Mouse (Mus musculus) testis, postnatal 14 days (tissue): Measurements from ENCODE around the gene Podxl2.

ENCODE experiments used
- DNase-seq: peaks from one replicate; pipeline ENCODE4 v3.0.0; 2021; ENCODE audit warnings: low spot score

Podxl2 gene

DNA sequence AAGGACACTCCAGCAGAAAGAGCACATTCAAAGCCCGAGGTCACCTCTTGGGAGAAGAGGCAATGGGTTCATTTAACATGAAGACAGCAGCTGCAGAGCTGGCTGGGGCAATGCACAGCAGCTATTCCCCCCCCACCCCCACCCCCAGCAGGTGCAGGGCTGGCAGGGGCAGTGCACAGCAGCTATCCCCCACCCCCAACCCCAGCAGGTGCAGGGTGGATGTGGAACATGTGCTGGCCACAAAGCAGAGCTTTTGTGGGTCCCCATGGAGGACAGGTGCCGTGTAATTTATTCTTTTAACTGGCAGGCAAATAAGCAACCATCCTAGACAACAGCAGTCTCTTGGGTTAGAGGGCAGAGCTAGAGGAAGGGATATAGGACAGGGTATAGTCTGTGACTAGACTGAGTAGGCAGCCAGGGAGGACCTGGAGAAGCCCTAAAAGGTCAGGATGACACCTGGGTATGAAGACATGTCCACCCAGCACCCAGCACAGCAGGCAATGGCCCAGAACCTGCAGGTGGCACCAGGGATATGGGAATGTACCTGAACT, 11.6 kb upstream of the Podxl2 start:
- DNase-seq = no peak

DNA sequence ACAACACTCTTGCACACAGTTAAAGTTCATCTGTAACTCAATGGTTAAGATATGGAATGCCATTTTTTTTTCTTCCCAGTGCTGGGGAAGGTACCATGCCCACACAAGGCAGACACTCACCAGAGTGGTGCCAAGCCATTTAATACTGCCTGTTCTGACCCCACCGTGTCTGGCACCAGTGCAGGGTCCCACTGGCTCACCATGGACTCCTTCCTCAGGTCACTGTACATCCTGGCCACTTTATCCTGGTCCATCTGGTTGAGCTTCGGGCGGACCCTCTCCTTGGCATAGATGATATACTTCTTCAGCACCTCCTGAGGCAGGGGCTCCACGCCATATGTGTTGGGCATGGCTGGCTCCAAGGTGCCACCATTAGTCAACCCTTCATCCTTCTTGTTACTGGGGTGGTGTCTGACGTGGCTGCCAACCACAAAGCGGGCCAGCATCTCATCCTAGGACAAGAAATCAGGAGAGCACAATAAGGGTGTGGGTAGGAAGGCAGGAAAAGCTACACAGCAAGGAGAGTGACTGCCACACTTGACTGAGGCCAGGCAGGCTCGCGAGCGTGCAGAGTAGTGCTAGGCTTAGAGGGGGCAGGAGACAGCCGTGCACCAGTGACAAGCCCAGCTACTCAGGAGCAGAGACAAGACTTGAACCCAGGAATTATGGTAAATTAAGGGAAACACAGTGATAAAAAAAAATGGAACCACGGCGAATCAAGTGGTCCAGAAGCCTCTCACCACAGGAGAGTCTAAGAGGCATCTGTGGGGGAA, 11.0 kb upstream of the Podxl2 start:
- no peak for DNase-seq

DNA sequence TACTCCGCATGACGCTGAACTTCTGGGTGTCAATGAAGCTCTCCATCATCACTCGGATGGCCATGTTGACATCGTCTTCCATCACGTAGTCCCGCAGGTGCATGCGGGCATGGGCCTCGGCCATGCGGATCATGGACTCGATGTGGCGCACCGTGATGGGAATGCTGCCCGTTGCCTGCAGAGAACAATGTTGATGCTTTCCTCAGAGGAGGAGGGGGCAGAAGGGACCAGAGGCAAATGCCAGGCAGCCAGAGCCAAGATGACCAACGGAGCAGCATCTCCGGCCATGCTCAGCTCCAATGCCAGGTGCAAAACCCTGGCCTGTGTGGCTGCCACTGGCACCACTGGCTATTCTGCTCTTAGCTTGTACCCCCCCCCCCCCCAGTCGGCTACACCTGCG, 9.8 kb upstream of the Podxl2 start:
- DNase-seq = no peak

DNA sequence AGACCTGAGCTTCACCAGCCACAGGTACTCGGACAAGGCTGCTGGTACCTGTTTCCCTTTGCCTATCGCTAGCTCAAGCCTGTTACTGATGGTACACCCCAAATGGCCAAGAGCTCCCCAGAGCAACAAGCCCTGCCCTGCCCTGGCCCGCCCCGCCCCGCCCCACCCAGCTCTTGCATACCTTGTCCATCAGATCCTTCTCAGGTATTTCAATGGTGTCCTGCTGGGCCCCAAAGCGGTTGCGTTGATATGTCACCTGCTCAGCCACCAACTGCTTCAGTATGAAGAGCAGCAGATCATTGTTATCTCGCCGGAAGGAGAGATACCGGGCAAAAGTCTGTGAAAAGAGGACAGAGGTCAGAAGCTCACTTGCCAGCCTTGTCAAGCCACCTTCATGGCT, 9.4 kb upstream of the Podxl2 start:
- DNase-seq = no peak

DNA sequence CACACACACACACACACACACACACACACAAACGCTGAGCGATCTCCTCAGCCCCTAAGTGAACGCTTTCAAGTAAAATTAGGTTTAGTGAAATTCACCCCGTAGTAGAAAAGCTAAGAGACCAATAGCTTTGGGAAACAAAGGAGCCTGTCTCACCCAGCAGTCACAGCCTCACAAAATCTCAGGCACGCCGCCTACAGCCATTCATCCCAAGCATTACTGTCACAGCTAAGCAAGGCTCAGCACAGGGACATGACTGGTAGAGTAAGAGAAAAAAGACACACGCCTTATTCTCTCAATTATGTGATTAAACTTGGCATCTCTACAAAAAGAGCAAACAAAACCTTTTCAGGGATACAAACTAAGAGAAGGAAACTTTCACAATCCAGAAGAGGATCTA, 6.5 kb upstream of the Podxl2 start:
- DNase-seq = no peak

DNA sequence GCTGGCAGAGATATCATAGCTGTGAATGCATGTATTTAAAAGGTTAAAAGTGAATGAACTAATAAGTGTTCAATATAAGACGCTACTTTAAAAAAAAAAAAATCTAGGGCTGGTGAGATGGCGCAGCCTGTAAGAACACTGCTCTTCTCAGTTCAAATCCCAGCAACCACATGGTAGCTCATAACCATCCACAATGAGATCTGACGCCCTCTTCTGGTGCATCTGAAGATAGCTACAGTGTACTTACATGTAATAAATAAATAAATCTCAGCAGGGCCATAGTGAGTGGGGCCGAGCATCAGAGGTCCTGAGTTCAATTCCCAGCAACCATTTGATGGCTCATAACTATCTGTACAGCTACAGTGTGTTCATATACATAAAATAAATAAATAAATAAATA, 4.6 kb upstream of the Podxl2 start:
- no peak for DNase-seq

GRCm38 (mm10) chr6:88873965-88874867, 628 bp downstream of the Podxl2 start:
- DNase-seq = no peak

DNA sequence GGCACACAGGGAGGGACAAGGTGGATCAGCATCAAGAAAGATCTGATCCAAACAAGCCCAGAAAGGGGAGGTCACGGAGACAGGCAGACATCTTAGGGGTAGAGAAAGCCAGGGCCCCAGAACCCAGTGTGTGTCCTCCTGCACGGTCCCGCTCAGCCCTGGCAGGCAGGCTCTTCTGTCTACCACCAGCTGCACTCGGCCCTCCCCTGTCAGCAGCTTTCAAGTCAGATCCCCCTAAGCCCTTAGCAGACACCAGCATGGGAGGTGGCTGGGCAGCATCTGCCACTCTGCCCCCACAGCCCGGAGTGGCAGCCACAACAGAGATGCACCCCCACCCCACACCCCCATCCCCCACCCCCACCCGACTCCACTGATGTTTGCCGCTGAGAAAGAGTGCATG, 2.0 kb downstream of the Podxl2 start:
- no peak for DNase-seq

DNA sequence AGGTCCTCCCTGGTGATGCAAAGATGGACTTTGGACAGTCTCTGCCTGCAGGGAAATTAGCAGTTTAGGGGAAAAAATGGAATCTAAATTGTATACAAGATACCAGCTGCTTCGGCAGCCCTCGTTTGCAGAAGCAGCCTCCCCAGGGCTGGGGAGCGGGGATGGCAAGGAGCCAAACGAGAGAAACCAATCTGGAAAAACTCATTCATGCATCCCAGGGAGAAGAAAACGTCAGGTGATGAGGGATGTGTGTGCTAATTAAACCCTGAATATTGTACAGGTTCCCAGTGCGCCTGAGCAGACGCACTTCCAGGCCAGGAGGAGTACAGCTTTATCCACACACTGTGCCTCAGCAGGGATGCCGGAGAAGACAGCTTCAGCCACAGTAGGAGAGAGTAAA, 3.3 kb downstream of the Podxl2 start:
- no peak for DNase-seq

GRCm38 (mm10) chr6:88870594-88870993, 4.2 kb downstream of the Podxl2 start:
- no peak for DNase-seq

DNA sequence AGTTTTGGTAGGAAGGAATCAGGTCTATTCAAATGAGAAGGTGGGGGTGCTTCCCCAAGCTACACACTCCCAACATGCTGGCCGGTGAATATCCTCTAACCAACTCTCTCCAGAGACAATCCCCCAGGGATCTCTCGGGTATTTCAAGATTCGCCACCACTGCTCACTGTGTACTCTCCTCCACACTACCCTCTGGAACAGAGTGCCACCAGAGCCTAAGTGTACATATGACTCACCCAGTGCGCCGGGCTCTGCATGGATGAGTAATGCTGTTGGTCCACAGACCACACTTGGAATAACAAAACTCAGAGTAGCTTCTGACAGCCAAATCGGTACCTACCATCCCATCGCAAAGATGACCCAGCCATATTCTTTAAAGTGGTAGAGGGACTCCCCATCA, 5.4 kb downstream of the Podxl2 start:
- DNase-seq = no peak

DNA sequence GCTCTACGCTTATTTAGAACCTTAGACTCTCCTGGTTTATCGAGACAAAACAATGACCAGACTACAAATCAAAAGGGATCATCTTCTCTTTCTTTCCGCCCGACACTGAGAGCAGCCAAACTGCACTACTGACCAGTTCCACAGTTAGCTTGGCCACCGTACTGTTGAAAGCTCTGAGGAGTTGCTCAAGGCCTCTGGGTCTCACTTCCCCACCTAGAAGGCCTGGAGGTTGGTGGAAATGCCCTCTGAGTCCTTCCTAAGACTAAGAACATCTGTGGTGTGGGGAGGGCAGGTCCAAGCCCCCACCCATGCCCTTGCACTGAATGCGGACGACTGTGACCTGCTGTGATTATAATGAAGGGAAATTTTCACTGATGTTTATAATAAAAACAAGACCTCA, 9.1 kb downstream of the Podxl2 start:
- no peak for DNase-seq

GRCm38 (mm10) chr6:88860914-88861313, 13.9 kb downstream of the Podxl2 start:
- DNase-seq = no peak

DNA sequence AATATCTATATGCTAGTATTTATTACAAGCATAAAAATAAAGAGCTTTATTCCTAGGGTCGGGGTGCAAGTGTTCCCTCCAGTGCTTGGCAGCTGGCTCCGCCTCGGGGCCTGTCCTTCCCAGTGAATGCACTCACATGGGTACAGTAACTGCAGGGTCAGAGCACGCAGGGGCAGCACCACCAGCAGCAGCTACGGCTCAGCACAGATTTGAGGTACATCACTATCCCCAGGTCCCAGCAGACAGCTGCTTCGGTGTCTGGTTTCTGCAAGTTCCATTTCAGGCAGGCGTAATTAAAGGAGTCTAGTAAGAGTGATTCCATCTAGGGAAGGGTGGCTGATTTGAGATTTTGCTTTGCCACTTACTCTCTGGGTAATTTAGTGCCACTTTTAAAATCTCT, 16.5 kb downstream of the Podxl2 start:
- DNase-seq = no peak

GRCm38 (mm10) chr6:88857830-88858229, 17.0 kb downstream of the Podxl2 start:
- DNase-seq = no peak

- DNase-seq = no peak
Measured at GRCm38 (mm10) chr6:88857249-88857648, 17.6 kb downstream of the Podxl2 start.

- no peak for DNase-seq
Measured at GRCm38 (mm10) chr6:88855636-88856035, 19.2 kb downstream of the Podxl2 start.

- DNase-seq = no peak
Measured at GRCm38 (mm10) chr6:88854509-88854908, 20.3 kb downstream of the Podxl2 start.

GRCm38 (mm10) chr6:88850034-88850433, 24.8 kb downstream of the Podxl2 start:
- DNase-seq = no peak

- DNase-seq = no peak
Measured at GRCm38 (mm10) chr6:88849270-88849669, 25.6 kb downstream of the Podxl2 start.

- no peak for DNase-seq
Measured at GRCm38 (mm10) chr6:88847571-88847970, 27.3 kb downstream of the Podxl2 start.

GRCm38 (mm10) chr6:88844901-88845565, 29.8 kb downstream of the Podxl2 start:
- DNase-seq = no peak
